Mouse (Mus musculus) brain, embryonic 18.5 days (tissue): ENCODE results near the gene Gm49673.
"Not testable (repeated sequence)": the region's sequence is repeated elsewhere in the genome, so short reads cannot be mapped to it uniquely, and the experiment has no call there.

Experiments used
- DNase-seq: peaks from one replicate; pipeline ENCODE4 v3.0.0-alpha.2; 2012; ENCODE audit warnings: low read depth, low spot score

Gene Gm49673

GRCm38 (mm10) chr17:8130849-8131248 is 16.7 kb downstream of the Gm49673 start:
- DNase-seq = not testable (repeated sequence)

GRCm38 (mm10) chr17:8129578-8129977 is 18.0 kb downstream of the Gm49673 start:
- DNase-seq = not testable (repeated sequence)

GRCm38 (mm10) chr17:8128326-8128993 is 19.1 kb downstream of the Gm49673 start:
- DNase-seq = not testable (repeated sequence)

GRCm38 (mm10) chr17:8124586-8124985 is 23.0 kb downstream of the Gm49673 start:
- not testable (repeated sequence) for DNase-seq

GRCm38 (mm10) chr17:8122974-8123373 is 24.6 kb downstream of the Gm49673 start:
- not testable (repeated sequence) for DNase-seq

- not testable (repeated sequence) for DNase-seq
Observed at GRCm38 (mm10) chr17:8116928-8117327, 30.7 kb downstream of the Gm49673 start.

- not testable (repeated sequence) for DNase-seq
Observed at GRCm38 (mm10) chr17:8116378-8116777, 31.2 kb downstream of the Gm49673 start.

GRCm38 (mm10) chr17:8112199-8112598 is 35.4 kb downstream of the Gm49673 start:
- not testable (repeated sequence) for DNase-seq

- not testable (repeated sequence) for DNase-seq
Observed at GRCm38 (mm10) chr17:8101297-8101609, 46.3 kb downstream of the Gm49673 start.

- DNase-seq = not testable (repeated sequence)
Observed at GRCm38 (mm10) chr17:8100405-8101296, 46.9 kb downstream of the Gm49673 start.

GRCm38 (mm10) chr17:8096199-8096598 is 51.4 kb downstream of the Gm49673 start:
- DNase-seq = not testable (repeated sequence)

GRCm38 (mm10) chr17:8095653-8096052 is 51.9 kb downstream of the Gm49673 start:
- not testable (repeated sequence) for DNase-seq

- DNase-seq = not testable (repeated sequence)
Observed at GRCm38 (mm10) chr17:8092537-8093526, 54.8 kb downstream of the Gm49673 start.

- not testable (repeated sequence) for DNase-seq
Observed at GRCm38 (mm10) chr17:8091320-8091719, 56.3 kb downstream of the Gm49673 start.

- not testable (repeated sequence) for DNase-seq
Observed at GRCm38 (mm10) chr17:8069847-8070246, 77.7 kb downstream of the Gm49673 start.

- DNase-seq = peak; percentile 10
Observed at GRCm38 (mm10) chr17:8056637-8057138, 90.9 kb downstream of the Gm49673 start.

- peak; percentile 2 for DNase-seq
Observed at GRCm38 (mm10) chr17:8055919-8056589, 91.5 kb downstream of the Gm49673 start.

- DNase-seq = not testable (repeated sequence)
Observed at GRCm38 (mm10) chr17:8051247-8051646, 96.3 kb downstream of the Gm49673 start.

GRCm38 (mm10) chr17:8050218-8050617 is 97.4 kb downstream of the Gm49673 start:
- not testable (repeated sequence) for DNase-seq

- not testable (repeated sequence) for DNase-seq
Observed at GRCm38 (mm10) chr17:8046178-8046577, 101.4 kb downstream of the Gm49673 start.
